Mouse (Mus musculus) liver, embryonic 11.5 days (tissue): ENCODE results near the gene Gm48552. TPM values are rescaled to one million over a fixed set of nuclear protein-coding genes. Genes with fewer than 3 reads are reported as not detected.

Experiments used
- ATAC-seq: fragments of 200-750 bp; cut with Nextera tagmentation; replicated peaks from 2 replicates; pipeline ENCODE4 v1.8.0; 2017; ENCODE audit warnings: moderate number of reproducible peaks, mild to moderate bottlenecking, moderate TSS enrichment, moderate library complexity; ENCODE audit not compliant: low FRiP score
- DNase-seq: peaks from one replicate; pipeline ENCODE4 v3.0.0-alpha.2; 2017; ENCODE audit warnings: low spot score
- H3K27ac ChIP-seq: fragments of 300-500 bp; sonication (generic); 2 replicates; pipeline ENCODE4 v1.5.1; 2014; ENCODE audit warnings: mild to moderate bottlenecking, low read depth, low read length, control low read depth
- H3K27me3 ChIP-seq: fragments of 300-500 bp; sonication (generic); replicated peaks from 2 replicates; pipeline ENCODE4 v1.6.1; 2014; ENCODE audit warnings: low read length, mixed read lengths; ENCODE audit not compliant: control insufficient read depth, insufficient read depth
- H3K36me3 ChIP-seq: fragments of 300-500 bp; sonication (generic); 2 replicates; pipeline ENCODE4 v1.6.1; 2014; ENCODE audit warnings: mild to moderate bottlenecking, low read length, moderate library complexity, mixed read lengths; ENCODE audit not compliant: control insufficient read depth, insufficient read depth
- H3K4me1 ChIP-seq: fragments of 300-500 bp; sonication (generic); replicated peaks from 2 replicates; pipeline ENCODE4 v1.6.1; 2014; ENCODE audit warnings: low read length, mixed read lengths; ENCODE audit not compliant: control insufficient read depth, insufficient read depth
- H3K4me2 ChIP-seq: fragments of 300-500 bp; sonication (generic); 2 replicates; pipeline ENCODE4 v1.6.1; 2014; ENCODE audit warnings: mild to moderate bottlenecking, control low read depth, moderate library complexity
- H3K4me3 ChIP-seq: fragments of 300-500 bp; sonication (generic); 2 replicates; pipeline ENCODE4 v1.5.1; 2014; ENCODE audit warnings: low read depth, low read length, control low read depth
- H3K9ac ChIP-seq: fragments of 300-500 bp; sonication (generic); 2 replicates; pipeline ENCODE4 v1.6.1; 2014; ENCODE audit warnings: low read depth, low read length, control low read depth
- H3K9me3 ChIP-seq: fragments of 300-500 bp; sonication (generic); 2 replicates; pipeline ENCODE4 v1.6.1; 2016; ENCODE audit warnings: low read length, inconsistent platforms, mixed read lengths; ENCODE audit not compliant: control insufficient read depth
- WGBS: fragments of 180-500 bp; shearing (Covaris S2); extraction: QIAGEN DNeasy Blood & Tissue Kit; methylation state at CpG from one replicate; pipeline ENCODE4 v1.1.7; 2014; 5-methylcytosine and 5-hydroxymethylcytosine counted together
- polyA plus RNA-seq: library from polyadenylated mRNA; unstranded; fragments of >200 nt; fragmentation: Nextera tagmentation; extraction: Ambion mirVana; gene quantifications from 2 replicates; pipeline ENCODE4 v1.2.1, GENCODE M21; 2014

The Gm48552 gene
- polyA plus RNA-seq, 1 experiment from 2014 or later: 0.67 TPM

DNA sequence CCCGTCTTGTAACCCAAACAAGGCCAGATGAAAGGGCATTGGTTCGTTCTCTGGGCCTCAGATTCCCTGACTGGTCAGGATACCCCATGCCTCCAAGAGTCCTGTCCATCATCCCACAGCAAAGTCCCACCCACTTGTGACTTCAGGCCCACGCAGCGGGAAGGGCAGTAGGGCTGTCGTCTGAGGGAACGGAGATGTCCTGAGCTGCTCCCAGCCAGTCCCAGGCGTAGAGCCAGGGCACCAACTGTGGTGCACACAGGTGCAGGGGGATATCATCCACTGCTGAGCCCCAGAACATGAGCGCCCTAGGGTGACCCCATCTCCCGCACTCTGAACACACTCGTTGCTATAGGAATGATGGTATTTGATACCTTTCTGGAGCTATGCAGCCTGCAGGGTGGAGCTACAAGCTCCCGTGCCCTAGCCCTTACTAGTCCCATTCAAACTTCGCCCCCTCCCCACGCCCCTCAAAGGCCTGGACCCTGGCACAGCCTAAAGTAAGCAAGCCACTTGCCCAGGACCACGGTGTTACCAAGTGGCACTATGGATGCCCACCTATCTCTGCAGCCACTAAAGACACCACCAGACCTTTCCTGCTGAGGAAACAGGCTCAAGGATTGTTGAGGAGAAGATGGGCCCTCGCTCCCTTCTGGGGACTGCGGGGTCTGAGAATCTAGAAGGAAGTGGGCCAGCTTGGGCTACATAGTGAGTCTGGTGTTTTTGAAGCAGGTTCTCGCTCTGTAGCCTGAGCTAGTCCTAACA is 26.9 kb downstream of the Gm48552 start:
- H3K4me2 ChIP-seq: no peak overlapping the region
- H3K27me3 ChIP-seq: peaks cover 2% of the 10 kb centered on the region
- no peak for DNase-seq
- no peak overlapping the region for H3K27ac ChIP-seq
- WGBS: 67% methylated on average over 17 of the region's 17 CpGs
- no peak for ATAC-seq
- H3K4me1 ChIP-seq: peaks cover 67% of the 10 kb centered on the region
- no peaks in the 10 kb centered on the region for H3K9me3 ChIP-seq
- no peak overlapping the region for H3K4me3 ChIP-seq
- H3K9ac ChIP-seq: no peak overlapping the region
- no peaks in the 10 kb centered on the region for H3K36me3 ChIP-seq

GRCm38 (mm10) chr10:81416581-81417226 is 27.9 kb downstream of the Gm48552 start:
- peaks cover 57% of the 10 kb centered on the region for H3K4me1 ChIP-seq
- WGBS: 3% methylated on average over 26 of the region's 26 CpGs
- no peaks in the 10 kb centered on the region for H3K36me3 ChIP-seq
- 0 out of 2 replicates have a peak overlapping the region, but pooled peaks have one; percentile 32 for H3K27ac ChIP-seq
- H3K27me3 ChIP-seq: peaks cover 5% of the 10 kb centered on the region
- DNase-seq (no peak), ATAC-seq (peak; percentile 50)
- H3K4me3 ChIP-seq: peak overlapping the region; percentile 44
- H3K9me3 ChIP-seq: no peaks in the 10 kb centered on the region
- peak overlapping the region; percentile 82 for H3K4me2 ChIP-seq
- peak overlapping the region; percentile 57 for H3K9ac ChIP-seq

- peaks cover 9% of the 10 kb centered on the region for H3K27me3 ChIP-seq
- H3K4me3 ChIP-seq: peak overlapping the region; percentile 44
- peak overlapping the region; percentile 82 for H3K4me2 ChIP-seq
- WGBS: 40% methylated on average over 12 of the region's 12 CpGs
- H3K9me3 ChIP-seq: no peaks in the 10 kb centered on the region
- DNase-seq (no peak), ATAC-seq (no peak)
- H3K4me1 ChIP-seq: peaks cover 50% of the 10 kb centered on the region
- peak overlapping the region; percentile 57 for H3K9ac ChIP-seq
- H3K36me3 ChIP-seq: no peaks in the 10 kb centered on the region
- H3K27ac ChIP-seq: peak overlapping the region; percentile 32
Measured at GRCm38 (mm10) chr10:81417227-81418215, 28.7 kb downstream of the Gm48552 start.

GRCm38 (mm10) chr10:81418216-81419070 is 29.6 kb downstream of the Gm48552 start:
- H3K4me3 ChIP-seq: no peak overlapping the region
- H3K9me3 ChIP-seq: no peaks in the 10 kb centered on the region
- WGBS: 43% methylated on average over 11 of the region's 11 CpGs
- H3K4me1 ChIP-seq: peaks cover 40% of the 10 kb centered on the region
- H3K9ac ChIP-seq: no peak overlapping the region
- H3K27me3 ChIP-seq: peaks cover 9% of the 10 kb centered on the region
- H3K4me2 ChIP-seq: no peak overlapping the region
- DNase-seq (no peak), ATAC-seq (no peak)
- no peaks in the 10 kb centered on the region for H3K36me3 ChIP-seq
- H3K27ac ChIP-seq: no peak overlapping the region

DNA sequence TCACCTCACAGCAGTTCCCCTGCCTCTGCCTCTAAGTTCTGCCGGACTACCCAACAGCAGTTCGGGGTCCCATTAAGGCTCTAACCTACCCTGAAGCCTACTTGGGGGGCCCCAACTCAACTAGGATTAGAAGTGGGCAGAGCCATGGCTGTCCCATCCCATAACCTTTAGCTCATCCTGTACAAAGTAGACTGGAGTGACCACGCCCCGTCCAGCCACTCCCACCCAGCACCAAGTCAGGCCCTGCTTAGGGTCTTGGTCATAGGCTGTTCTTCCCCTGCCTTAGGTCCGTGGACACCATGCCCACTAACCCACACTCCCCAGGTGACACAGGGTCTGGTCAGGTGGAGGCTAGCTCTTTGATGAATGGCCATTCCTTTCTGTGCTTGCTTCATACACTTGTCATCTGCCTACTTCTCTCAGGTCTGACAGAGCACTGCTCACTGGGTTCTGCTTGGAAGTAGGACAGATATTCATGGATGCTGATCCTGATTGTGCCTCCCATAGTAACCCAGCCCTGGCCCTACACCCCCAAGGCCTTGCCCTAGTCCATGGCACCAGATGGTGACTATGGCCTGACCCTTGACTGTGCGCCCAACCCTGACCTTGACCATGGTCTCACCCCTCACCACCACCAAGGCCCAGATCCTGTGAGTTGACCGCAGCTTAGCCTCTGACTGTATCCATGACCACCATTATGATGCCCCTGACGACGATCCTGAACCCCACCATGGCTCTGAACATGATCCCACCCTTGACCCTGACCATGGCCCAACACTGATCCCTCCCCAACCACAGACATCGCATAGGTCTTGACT is 30.5 kb downstream of the Gm48552 start:
- Histone ChIP-seq H3K4me1 (peaks cover 37% of the 10 kb centered on the region), H3K27me3 (peaks cover 18% of the 10 kb centered on the region), H3K9me3 (no peaks in the 10 kb centered on the region), H3K36me3 (no peaks in the 10 kb centered on the region), H3K4me3 (no peak overlapping the region), H3K9ac (no peak overlapping the region), H3K27ac (no peak overlapping the region), H3K4me2 (no peak overlapping the region)
- DNase-seq: no peak
- no peak; the same call in 1 of the 2 replicates for ATAC-seq
- 83% methylated on average over 10 of the region's 10 CpGs for WGBS

GRCm38 (mm10) chr10:81420191-81420767 is 31.5 kb downstream of the Gm48552 start:
- DNase-seq: no peak
- H3K4me1 ChIP-seq: peaks cover 29% of the 10 kb centered on the region

GRCm38 (mm10) chr10:81421041-81421796 is 32.4 kb downstream of the Gm48552 start:
- H3K36me3 ChIP-seq: no peaks in the 10 kb centered on the region
- peaks cover 29% of the 10 kb centered on the region for H3K4me1 ChIP-seq
- no peak overlapping the region for H3K4me3 ChIP-seq
- no peak for DNase-seq
- no peak for ATAC-seq
- H3K9me3 ChIP-seq: no peaks in the 10 kb centered on the region
- no peak overlapping the region for H3K4me2 ChIP-seq
- WGBS: 71% methylated on average over 4 of the region's 4 CpGs
- H3K27me3 ChIP-seq: peaks cover 37% of the 10 kb centered on the region
- no peak overlapping the region; the same call in 1 of the 2 replicates for H3K27ac ChIP-seq
- no peak overlapping the region for H3K9ac ChIP-seq

More at GRCm38 (mm10) chr10:81420191-81420767, 31.5 kb downstream of the Gm48552 start:
- Histone ChIP-seq H3K4me2 (no peak overlapping the region), H3K36me3 (no peaks in the 10 kb centered on the region), H3K27ac (no peak overlapping the region), H3K27me3 (peaks cover 27% of the 10 kb centered on the region), H3K4me3 (no peak overlapping the region), H3K9ac (no peak overlapping the region), H3K9me3 (no peaks in the 10 kb centered on the region)
- no peak for ATAC-seq
- 80% methylated on average over 40 of the region's 40 CpGs for WGBS
